Mouse (Mus musculus) cerebellum, adult 11-12 months (tissue): Measurements from ENCODE around the gene Ermn.

Experiments
- DNase-seq: peaks from one replicate; pipeline ENCODE4 v3.0.0; 2022

The Ermn gene

DNA sequence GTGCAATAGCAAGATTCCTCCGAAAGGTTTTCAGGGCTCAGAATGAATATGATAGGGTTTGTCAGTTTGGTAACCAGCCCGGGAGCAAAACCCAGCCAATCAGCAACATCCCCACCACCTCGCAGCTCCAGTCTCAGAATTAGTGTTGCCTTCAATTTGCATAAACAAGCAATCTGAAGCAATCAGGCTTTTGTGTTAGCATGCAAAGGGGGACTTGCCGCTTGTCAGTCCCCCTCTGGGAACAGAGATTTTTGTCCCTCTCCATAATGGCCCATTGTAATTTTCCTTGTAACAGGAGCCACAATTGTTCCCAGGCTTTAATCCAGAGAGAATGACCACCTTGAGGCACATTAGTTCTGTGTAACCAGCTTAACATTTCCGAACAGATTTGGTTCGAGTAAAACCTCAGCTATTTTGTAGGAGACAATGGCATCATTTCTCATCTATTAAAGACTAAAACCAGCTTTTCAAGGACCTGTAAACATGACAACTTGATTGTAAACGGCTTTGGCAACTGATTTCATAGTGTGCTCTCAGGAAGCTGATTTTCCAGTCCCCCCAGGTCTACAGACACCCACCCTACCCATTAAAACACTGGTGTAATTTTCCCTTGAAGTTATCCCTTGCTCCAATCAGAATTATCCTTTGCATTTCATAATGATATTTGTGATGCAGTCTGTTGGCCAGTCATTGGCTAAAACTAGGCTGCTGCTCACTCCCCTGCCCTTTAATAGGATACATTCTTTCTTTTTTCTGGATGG is at the start of gene Ermn:
TSS of gene Ermn (minus strand) at position 44 of the 761 bp plus-strand sequence.
- DNase-seq, result no peak

DNA sequence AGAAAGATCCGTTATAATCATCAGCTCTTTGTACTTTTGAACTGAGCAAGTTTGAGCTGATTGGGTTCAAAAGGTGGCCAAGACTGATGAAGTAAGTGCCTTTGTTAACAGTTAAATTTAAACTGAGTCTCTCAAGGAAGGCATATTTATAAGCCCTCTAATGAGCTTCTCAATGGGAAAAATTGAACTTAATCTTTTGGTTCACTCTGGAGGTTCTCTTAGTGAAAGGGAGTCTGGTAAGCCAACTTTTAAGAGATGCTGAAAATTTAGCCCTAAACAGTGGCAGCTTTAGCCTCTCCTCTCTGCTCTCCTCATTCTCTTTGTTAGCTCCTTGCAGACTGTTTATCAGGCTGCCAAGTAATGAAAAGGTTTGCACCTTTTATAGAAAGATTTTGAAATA is 42.2 kb upstream of the Ermn start:
- no peak for DNase-seq

DNA sequence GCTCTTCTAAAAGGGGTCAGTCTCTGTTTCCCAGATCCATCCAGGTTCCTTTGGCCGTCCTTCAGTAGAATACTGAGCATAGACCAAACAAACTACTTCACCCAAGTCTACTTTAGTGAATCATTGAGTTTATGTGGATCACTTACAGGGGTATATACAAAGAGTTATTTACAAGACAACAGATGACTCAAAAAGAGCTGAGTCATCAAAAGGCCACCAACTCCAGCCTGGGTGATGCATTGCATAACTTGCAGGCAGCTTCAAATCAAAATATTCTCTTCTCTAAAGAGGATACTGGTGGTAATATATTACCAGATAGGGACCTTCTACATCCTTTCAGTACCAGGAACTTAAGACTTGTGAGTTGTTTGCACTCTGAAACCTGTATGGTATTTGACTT is 33.8 kb upstream of the Ermn start:
- DNase-seq, result no peak

DNA sequence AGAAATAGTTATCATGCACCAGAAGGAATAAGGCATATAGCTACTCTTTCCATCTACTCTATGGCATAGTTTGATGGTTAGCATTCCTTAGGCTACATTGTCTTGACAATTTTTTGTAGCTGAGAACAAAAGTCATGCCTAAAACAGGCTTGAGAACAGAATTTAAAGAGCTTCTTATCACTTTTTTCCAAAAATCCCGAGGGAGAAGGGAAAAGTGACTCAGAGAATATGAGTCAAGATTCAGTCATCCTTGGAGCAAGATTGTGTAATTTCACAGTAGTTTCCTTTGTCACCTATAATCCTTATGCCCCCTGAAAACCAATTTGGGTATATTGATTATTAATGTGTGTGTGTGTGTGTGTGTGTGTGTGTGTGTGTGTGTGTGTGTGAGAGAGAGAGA is 27.2 kb upstream of the Ermn start:
- DNase-seq, result no peak

DNA sequence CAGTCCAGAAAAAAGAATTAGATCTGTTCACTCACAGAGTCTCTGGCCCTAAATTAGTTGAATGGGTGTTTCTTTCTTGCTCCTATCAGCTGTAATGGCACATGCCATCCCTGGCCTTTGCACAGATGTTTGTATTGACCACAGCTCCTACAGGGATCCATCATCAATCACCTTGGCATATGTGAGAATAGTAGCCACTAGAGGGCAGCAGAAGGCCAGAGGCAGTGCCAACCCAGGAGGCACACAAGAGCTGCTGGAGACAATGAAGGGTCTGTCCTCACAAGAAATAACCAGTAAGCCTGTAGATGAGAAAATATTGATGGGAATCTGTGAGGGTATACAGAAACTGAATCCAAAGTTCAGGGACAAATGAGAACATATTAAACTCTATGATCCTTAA is 2.7 kb upstream of the Ermn start:
- DNase-seq, result peak; percentile 61

DNA sequence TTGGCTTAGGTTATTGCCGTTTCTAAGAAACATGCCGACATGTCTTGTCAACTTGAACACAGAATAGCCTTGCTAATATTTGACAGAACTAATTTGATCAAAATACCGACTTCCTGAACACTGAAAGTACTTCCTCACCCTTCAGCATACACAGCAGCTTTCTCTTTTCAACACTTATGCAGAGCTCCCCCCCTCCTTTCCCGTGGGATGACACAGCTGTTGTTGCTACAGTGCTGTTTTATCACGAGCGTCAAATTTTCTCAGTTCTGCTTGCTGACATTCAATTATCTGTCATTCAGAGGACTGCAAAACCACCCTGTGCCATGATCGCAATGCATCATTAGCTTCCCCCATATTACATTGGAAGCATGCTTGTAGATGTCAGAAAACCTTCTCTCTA is 10.8 kb downstream of the Ermn start:
- DNase-seq, result no peak

DNA sequence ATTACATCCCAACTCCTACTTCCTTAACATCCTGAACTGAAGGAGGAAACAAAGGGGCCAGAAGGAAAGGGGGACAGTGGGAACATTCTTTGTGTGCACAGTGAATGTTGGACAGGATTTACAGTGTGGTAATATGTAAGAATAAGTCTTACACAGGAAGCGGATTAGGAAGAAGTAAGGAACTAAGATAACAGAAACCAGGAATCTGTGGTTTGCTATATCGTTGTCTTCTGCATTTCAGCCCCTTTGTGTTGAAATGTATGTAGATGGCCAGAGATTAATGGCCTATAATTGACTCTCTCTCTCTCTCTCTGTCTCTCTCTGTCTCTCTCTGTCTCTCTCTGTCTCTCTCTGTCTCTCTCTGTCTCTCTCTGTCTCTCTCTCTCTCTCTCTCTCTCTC is 15.7 kb downstream of the Ermn start:
- DNase-seq, result no peak

DNA sequence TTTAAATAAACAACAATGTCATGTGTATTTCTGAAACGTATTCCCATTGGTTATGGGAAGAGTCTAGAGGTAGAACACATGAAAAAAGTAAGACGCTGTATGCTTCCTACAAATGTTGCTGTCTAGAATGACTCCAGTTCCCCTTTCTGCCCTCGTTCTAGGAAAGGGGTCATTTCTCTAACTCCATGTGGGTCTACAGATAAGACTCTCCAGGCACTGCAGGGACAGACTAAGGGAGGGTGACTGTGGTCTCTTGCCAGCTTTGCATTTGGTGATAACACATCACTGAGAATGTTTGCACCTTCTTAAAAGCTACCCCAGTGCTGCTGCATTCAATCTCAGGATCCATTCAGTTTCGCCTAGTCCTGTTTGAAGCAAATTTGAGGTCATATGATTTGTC is 17.0 kb downstream of the Ermn start:
- no peak for DNase-seq

DNA sequence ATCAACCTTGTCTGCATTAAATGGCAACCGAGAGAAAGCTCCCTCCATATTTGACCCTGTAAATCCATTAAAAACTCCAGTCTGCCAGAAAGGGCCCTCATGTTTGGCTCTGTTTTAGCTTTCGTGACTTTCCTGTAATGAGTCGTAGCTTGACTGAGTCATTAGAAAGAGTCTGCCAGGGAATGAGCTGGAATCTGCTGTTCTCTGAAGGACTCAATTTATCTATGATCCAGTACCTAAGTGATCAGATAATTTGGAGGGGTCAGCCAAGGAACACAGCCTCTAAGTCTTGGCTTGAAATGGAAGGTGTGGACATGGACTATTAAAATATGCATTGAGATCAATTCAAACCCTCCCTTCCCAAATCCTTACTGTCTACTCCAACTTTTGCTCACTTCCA is 21.2 kb downstream of the Ermn start:
- DNase-seq, result no peak

DNA sequence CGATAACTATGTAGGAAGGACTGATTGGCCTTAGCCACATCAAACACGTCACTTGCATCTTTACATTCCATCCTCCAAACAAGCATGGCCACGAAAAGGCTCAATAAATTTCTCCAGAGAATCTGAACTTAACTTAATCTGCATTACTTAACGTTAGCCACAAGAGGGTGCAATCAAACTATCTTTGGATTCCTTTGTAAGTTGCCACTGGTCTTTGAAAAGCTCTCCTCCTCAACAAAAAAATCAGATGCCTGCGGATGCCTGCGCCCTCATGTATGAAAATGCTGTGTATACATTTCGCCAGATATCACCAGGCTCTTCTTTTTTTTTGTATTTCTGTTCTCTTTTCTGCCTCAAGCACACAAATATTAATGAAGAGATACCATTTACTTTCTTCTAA is 23.3 kb downstream of the Ermn start:
- no peak for DNase-seq

DNA sequence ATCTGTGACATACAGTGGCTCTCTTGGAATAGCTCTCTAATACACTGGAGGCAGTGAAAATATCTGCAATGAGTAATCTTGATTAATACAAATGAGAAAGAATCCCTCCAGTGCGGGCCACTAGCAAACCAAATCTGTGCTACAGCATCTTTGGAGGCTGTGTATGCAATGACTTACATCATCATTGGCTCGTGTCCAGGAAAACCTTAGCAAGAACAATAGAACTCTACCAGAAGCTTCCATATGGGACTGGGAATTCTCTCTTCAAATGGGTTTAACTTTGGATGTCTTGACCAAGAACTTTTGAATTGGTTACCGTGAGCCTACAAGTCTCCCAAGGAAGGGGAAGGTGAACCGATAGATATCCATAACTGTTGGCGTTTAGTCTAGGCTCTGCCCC is 25.9 kb downstream of the Ermn start:
- DNase-seq, result no peak

DNA sequence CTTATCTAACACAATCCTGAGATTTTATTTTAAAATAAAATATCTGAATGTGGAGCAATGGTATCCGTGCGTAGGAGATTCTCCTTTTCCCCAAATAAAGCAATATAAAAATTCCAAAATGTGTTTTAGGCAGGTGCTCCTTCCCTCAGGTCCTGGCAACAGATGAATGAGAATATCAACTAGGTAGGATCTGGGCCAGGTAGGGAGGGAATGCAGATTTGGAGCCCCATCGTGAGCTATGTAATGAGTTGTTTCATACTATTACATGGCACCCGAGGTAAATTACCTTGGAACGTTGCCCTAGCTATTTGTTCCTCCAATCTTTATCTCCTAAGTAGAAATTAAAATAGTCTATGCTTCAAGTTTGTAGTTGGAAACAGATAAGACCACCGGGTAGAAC is 29.1 kb downstream of the Ermn start:
- DNase-seq, result no peak

DNA sequence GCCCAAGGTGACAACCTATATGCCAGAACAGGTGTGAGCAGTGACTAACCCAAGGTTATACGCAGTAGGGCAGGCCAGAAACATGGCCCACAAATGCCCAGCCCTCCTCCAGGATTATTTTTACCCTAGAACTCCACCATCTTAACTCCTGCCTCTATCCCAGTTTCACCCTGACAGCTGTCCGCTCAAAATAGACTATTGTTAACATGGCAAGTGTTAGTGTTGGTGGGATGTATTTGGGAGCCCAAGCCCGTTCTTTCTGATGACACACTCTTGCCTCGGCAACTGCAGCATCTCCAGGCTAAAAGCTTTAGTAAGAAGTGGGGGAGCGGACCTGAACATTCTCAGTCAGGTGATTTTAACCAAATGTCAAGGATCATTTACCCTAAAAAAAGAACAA is 45.6 kb downstream of the Ermn start:
- DNase-seq, result no peak

DNA sequence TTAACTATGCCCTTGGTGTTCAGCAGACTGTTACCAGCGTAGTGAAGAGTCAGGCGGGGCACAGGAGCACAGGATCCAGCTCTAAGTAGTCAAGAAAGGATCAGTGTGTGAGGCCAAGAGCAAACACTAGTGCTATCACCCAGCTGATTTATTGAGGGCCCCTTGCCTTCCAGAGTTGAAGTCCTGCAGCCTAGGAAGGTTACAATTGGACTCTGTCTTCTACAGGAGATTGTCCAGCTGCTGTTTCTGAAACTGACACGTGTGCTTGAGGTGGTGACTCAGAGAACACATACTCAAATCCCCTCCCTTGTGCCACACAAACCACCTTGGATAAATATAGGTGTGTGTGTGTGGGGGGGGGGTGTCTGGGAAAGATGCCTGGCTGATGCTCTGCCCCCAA is 51.2 kb downstream of the Ermn start:
- DNase-seq, result no peak

DNA sequence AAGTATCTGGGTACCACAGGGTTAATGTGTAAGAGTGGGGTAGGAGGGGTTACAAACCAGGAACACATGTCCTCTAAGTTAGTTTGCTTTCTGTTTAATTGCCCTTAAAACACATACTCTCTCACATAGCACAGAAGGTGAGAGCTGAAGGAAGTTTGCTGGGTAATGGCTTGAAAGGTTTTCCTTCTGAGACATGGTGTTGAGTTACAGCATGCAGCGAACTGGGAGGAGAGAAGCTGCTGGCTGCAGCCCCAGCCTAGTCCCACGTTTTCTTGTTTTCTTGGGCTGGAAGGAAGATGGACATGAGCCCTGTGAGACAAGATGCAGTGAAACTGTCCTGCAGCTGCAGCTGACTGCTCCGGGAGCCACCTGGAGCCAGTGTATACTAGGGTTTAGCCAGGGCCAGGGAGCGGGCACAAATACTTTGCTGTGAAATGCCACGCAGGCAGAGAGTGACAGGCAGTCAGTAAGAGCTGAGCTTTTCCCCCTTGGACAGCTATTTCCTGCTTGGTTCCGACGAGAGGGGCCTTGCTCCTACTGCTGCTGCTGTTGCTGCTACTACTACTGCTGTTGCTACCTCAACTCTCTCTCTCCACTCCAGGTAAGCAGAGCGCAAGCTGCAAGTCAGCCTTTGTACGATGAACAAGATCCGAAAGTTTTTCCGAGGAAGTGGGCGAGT is 54.8 kb downstream of the Ermn start, which contains the start of gene Galnt5:
TSS of gene Galnt5 (plus strand) at position 133 of the 679 bp plus-strand sequence.
- DNase-seq, result no peak
